9 mouse cellular contexts compared by ENCODE assay signal in the genomic region with DNA sequence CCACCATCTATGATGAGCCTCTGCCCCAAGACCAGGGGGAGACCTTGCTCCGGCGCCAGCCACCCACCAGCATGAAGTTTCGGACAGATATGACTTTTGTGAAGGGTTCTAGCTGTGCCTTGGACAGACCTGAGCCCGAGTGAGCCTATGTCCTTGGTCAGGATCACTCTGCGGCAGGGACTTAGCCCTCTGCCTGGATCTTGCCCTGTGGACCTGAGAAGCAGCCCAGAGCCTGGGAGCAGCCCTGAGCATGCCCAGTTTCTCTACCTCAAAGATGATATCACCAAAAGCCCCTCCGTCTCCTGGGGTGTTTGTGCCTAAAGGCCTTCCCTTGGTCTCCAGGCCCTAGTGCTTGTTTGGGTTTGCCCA. TPM values are rescaled to one million over a fixed set of nuclear protein-coding genes. Genes with fewer than 3 reads are reported as not detected.
DNase-seq lines count a peak whose midpoint lies in the region; ATAC-seq and TF ChIP-seq lines count a peak whose summit lies in the region.
"Had no signal": no experiment of that assay in that cellular context is flagged by ENCODE, and none has a peak within 500 bp of the region (broad histone marks: within the 10 kb centered on the region; RNA-seq: fewer than 3 reads in every experiment).

No protein-coding gene starts in this region.

- H3K4me2 ChIP-seq in hindbrain, postnatal 0 days (ENCODE audit: low read depth, low read length): peak overlapping the region; percentile 96
- H3K4me2 ChIP-seq in midbrain, postnatal 0 days (ENCODE audit: low read depth, low read length, poor library complexity, severe bottlenecking): peak overlapping the region; percentile 100

- 56% methylated on average over 6 of the region's 6 CpGs for WGBS in hindbrain, postnatal 0 days
- 57% methylated on average over 6 of the region's 6 CpGs for WGBS in midbrain, postnatal 0 days

- H3K4me3 ChIP-seq in layer of hippocampus, adult 2 months: peak overlapping the region; percentile 80
- H3K4me3 ChIP-seq in cortical plate, adult 2 months (ENCODE audit: insufficient read depth, low read length): peak overlapping the region; percentile 73
- peak overlapping the region; percentile 66 for H3K4me3 ChIP-seq in hindbrain, postnatal 0 days (ENCODE audit: low read length)
- peak overlapping the region; percentile 60 for H3K4me3 ChIP-seq in midbrain, postnatal 0 days (ENCODE audit: low read depth, low read length)

- peak overlapping the region; percentile 90 for H3K27ac ChIP-seq in layer of hippocampus, adult 2 months
- H3K27ac ChIP-seq in cortical plate, adult 2 months (ENCODE audit: insufficient read depth, low read length): peak overlapping the region; percentile 51
- peak overlapping the region; percentile 89 for H3K27ac ChIP-seq in hindbrain, postnatal 0 days
- peak overlapping the region; percentile 92 for H3K27ac ChIP-seq in midbrain, postnatal 0 days (ENCODE audit: low read depth, low read length)

- H3K9ac ChIP-seq in hindbrain, postnatal 0 days (replicated peaks; ENCODE audit: low read length): peak overlapping the region; percentile 67
- H3K9ac ChIP-seq in midbrain, postnatal 0 days (replicated peaks; ENCODE audit: low read length, poor library complexity, severe bottlenecking): peak overlapping the region; percentile 83

- H3K9me3 ChIP-seq in hindbrain, postnatal 0 days (ENCODE audit: low read length): no peaks in the 10 kb centered on the region
- no peaks in the 10 kb centered on the region for H3K9me3 ChIP-seq in midbrain, postnatal 0 days (ENCODE audit: low read length)

- DNase-seq in layer of hippocampus, adult 2 months (ENCODE audit: low spot score in 2 of 2): no peak
- DNase-seq in layer of hippocampus, adult 9-10 months (ENCODE audit: low spot score): no peak
- no peak for DNase-seq in hindbrain, postnatal 0 days (ENCODE audit: low spot score)
- no peak for DNase-seq in midbrain, postnatal 0 days (ENCODE audit: low spot score)
- DNase-seq in urinary bladder, postnatal 36 days (ENCODE audit: low spot score in 2 of 2): no peak
- no peak for DNase-seq in left cerebral cortex, postnatal 4 days
- DNase-seq in B cell, adult 2 months: no peak

- H3K4me1 ChIP-seq in cortical plate, adult 2 months (ENCODE audit: control insufficient read depth, insufficient read depth, low read length): no peaks in the 10 kb centered on the region
- 0 out of 2 replicates have a peak, but pooled peaks cover 4% of the 10 kb centered on the region for H3K4me1 ChIP-seq in hindbrain, postnatal 0 days (ENCODE audit: insufficient read depth, low read length)
- no peaks in the 10 kb centered on the region; the same call in 1 of the 2 replicates for H3K4me1 ChIP-seq in midbrain, postnatal 0 days (ENCODE audit: insufficient read depth, low read length)

- peaks cover 55% of the 10 kb centered on the region for H3K36me3 ChIP-seq in hindbrain, postnatal 0 days (ENCODE audit: insufficient read depth, low read length)
- peaks cover 52% of the 10 kb centered on the region for H3K36me3 ChIP-seq in midbrain, postnatal 0 days (ENCODE audit: insufficient read depth, low read length)

- TF ChIP-seq CTCF in layer of hippocampus, adult 2 months (conservative IDR thresholded peaks at IDR 0.05): no peak
- no peak for TF ChIP-seq CTCF in cortical plate, adult 2 months (IDR thresholded peaks at IDR 0.05; ENCODE audit: extremely low read depth, insufficient read depth, low read length)
- no peak for TF ChIP-seq CTCF in hindbrain, postnatal 0 days (IDR thresholded peaks at IDR 0.05; ENCODE audit: low read depth)
- no peak for TF ChIP-seq CTCF in midbrain, postnatal 0 days (IDR thresholded peaks at IDR 0.05)

- intact Hi-C loops in left cerebral cortex, postnatal 4 days (cut with DNase I): no loop called here

- no peak for ATAC-seq in hindbrain, postnatal 0 days
- peak; percentile 41; the same call in 1 of the 2 replicates for ATAC-seq in midbrain, postnatal 0 days (ENCODE audit: low FRiP score)

- no peak for TF ChIP-seq POLR2A in cortical plate, adult 2 months (IDR thresholded peaks at IDR 0.05; ENCODE audit: extremely low read depth, insufficient read depth, low read length)

- H3K27me3 ChIP-seq in hindbrain, postnatal 0 days (ENCODE audit: insufficient read depth, low read length): no peaks in the 10 kb centered on the region
- H3K27me3 ChIP-seq in midbrain, postnatal 0 days (ENCODE audit: insufficient read depth, low read length): no peaks in the 10 kb centered on the region

RNA-seq across cellular contexts. Expression of gene Gpn2, which starts 0.5 kb away (rescaled TPM):
- 10 to 100 TPM; 10.7 to 11.6 TPM for total RNA-seq in layer of hippocampus, adult 2 months (2021)
- 19.4 and 22.2 TPM in 2 replicates for polyA plus RNA-seq in cortical plate, adult 2 months (2012; rRNA removed)
- 20.0 and 32.2 TPM in 2 replicates for total RNA-seq in hindbrain, postnatal 0 days (2014; rRNA removed)
- polyA plus RNA-seq in hindbrain, postnatal 0 days (2015; fragmentation: Nextera tagmentation; extraction: Ambion mirVana): 16.9 and 18.6 TPM in 2 replicates
- total RNA-seq in midbrain, postnatal 0 days (2014; rRNA removed): 22.7 and 23.6 TPM in 2 replicates
- 16.2 and 16.7 TPM in 2 replicates for polyA plus RNA-seq in midbrain, postnatal 0 days (2015; fragmentation: Nextera tagmentation; extraction: Ambion mirVana)
- 10 to 100 TPM; 11.2 to 14.6 TPM for total RNA-seq in left cerebral cortex, postnatal 4 days (2021)

RNA-seq across cellular contexts. Expression of gene Gpatch3, which starts 9.1 kb away (rescaled TPM):
- total RNA-seq in layer of hippocampus, adult 2 months (2021): 10 to 100 TPM in 1 of 2 experiments, 1 to 10 TPM in 1; 6.5 to 10.3 TPM
- polyA plus RNA-seq in cortical plate, adult 2 months (2012; rRNA removed): 6.3 and 7.6 TPM in 2 replicates
- total RNA-seq in hindbrain, postnatal 0 days (2014; rRNA removed): 8.3 and 8.8 TPM in 2 replicates
- 6.1 and 6.3 TPM in 2 replicates for polyA plus RNA-seq in hindbrain, postnatal 0 days (2015; fragmentation: Nextera tagmentation; extraction: Ambion mirVana)
- total RNA-seq in midbrain, postnatal 0 days (2014; rRNA removed): 8.7 and 10.3 TPM in 2 replicates
- polyA plus RNA-seq in midbrain, postnatal 0 days (2015; fragmentation: Nextera tagmentation; extraction: Ambion mirVana): 5.6 and 6.3 TPM in 2 replicates
- 10 to 100 TPM in 1 of 2 experiments, 1 to 10 TPM in 1; 6.2 to 10.0 TPM for total RNA-seq in left cerebral cortex, postnatal 4 days (2021)

RNA-seq across cellular contexts. Expression of gene Sfn, which starts 18.3 kb away (rescaled TPM):
- 1 to 10 TPM; 1.6 to 1.8 TPM for total RNA-seq in layer of hippocampus, adult 2 months (2021)
- 2.1 and 2.6 TPM in 2 replicates for polyA plus RNA-seq in cortical plate, adult 2 months (2012; rRNA removed)
- total RNA-seq in hindbrain, postnatal 0 days (2014; rRNA removed): 1.1 and 2.8 TPM in 2 replicates
- 1.2 and 1.4 TPM in 2 replicates for polyA plus RNA-seq in hindbrain, postnatal 0 days (2015; fragmentation: Nextera tagmentation; extraction: Ambion mirVana)
- total RNA-seq in midbrain, postnatal 0 days (2014; rRNA removed): 2.0 and 3.6 TPM in 2 replicates
- polyA plus RNA-seq in midbrain, postnatal 0 days (2015; fragmentation: Nextera tagmentation; extraction: Ambion mirVana): 0.67 and 0.86 TPM in 2 replicates
- 1 to 10 TPM; 1.9 to 2.2 TPM for total RNA-seq in left cerebral cortex, postnatal 4 days (2021)

RNA-seq across cellular contexts. Expression of gene Nr0b2, which starts 30.5 kb away (rescaled TPM):
- total RNA-seq in layer of hippocampus, adult 2 months (2021): not detected
- not detected in 2 replicates for polyA plus RNA-seq in cortical plate, adult 2 months (2012; rRNA removed)
- 0.47 TPM in 1 of 2 replicates, not detected in the other for total RNA-seq in hindbrain, postnatal 0 days (2014; rRNA removed)
- polyA plus RNA-seq in hindbrain, postnatal 0 days (2015; fragmentation: Nextera tagmentation; extraction: Ambion mirVana): 0.21 and 0.26 TPM in 2 replicates
- total RNA-seq in midbrain, postnatal 0 days (2014; rRNA removed): not detected in 2 replicates
- polyA plus RNA-seq in midbrain, postnatal 0 days (2015; fragmentation: Nextera tagmentation; extraction: Ambion mirVana): not detected in 2 replicates
- not detected for total RNA-seq in left cerebral cortex, postnatal 4 days (2021)
- polyA plus RNA-seq: brain, embryonic 14.5 days had no signal

RNA-seq across cellular contexts. Expression of gene Nudc, which starts 37.9 kb away (rescaled TPM):
- 100 to 1,000 TPM; 123 to 128 TPM for total RNA-seq in layer of hippocampus, adult 2 months (2021)
- 184 and 202 TPM in 2 replicates for polyA plus RNA-seq in cortical plate, adult 2 months (2012; rRNA removed)
- total RNA-seq in hindbrain, postnatal 0 days (2014; rRNA removed): 54.1 and 70.4 TPM in 2 replicates
- polyA plus RNA-seq in hindbrain, postnatal 0 days (2015; fragmentation: Nextera tagmentation; extraction: Ambion mirVana): 265 and 272 TPM in 2 replicates
- 94.8 and 109 TPM in 2 replicates for total RNA-seq in midbrain, postnatal 0 days (2014; rRNA removed)
- 227 and 262 TPM in 2 replicates for polyA plus RNA-seq in midbrain, postnatal 0 days (2015; fragmentation: Nextera tagmentation; extraction: Ambion mirVana)
- 100 to 1,000 TPM; 119 to 121 TPM for total RNA-seq in left cerebral cortex, postnatal 4 days (2021)
